Mouse (Mus musculus) kidney, postnatal 0 days (tissue): ENCODE results near the gene Ralb. TPM values are rescaled to one million over a fixed set of nuclear protein-coding genes. Genes with fewer than 3 reads are reported as not detected.

Source experiments
- ATAC-seq: fragments of 200-750 bp; cut with Nextera tagmentation; replicated peaks from 2 replicates; pipeline ENCODE4 v1.8.0; 2017; ENCODE audit warnings: low read depth, moderate number of reproducible peaks, moderate TSS enrichment, moderate library complexity; ENCODE audit not compliant: low FRiP score
- DNase-seq: peaks from one replicate; pipeline ENCODE4 v3.0.0-alpha.2; 2016; ENCODE audit warnings: low spot score
- H3K27ac ChIP-seq: fragments of 300-500 bp; sonication (generic); 2 replicates; pipeline ENCODE4 v1.5.1; 2014; ENCODE audit warnings: mild to moderate bottlenecking
- H3K27me3 ChIP-seq: fragments of 300-500 bp; sonication (generic); 2 replicates; pipeline ENCODE4 v1.6.1; 2014; ENCODE audit warnings: low read length, mixed read lengths; ENCODE audit not compliant: insufficient read depth
- H3K36me3 ChIP-seq: fragments of 300-500 bp; sonication (generic); 2 replicates; pipeline ENCODE4 v1.6.1; 2014; ENCODE audit warnings: low read length, mixed read lengths; ENCODE audit not compliant: insufficient read depth
- H3K4me1 ChIP-seq: fragments of 300-500 bp; sonication (generic); replicated peaks from 2 replicates; pipeline ENCODE4 v1.6.1; 2014; ENCODE audit warnings: antibody characterized with exemption, low read length, mixed read lengths; ENCODE audit not compliant: insufficient read depth
- H3K4me2 ChIP-seq: fragments of 300-500 bp; sonication (generic); 2 replicates; pipeline ENCODE4 v1.6.1; 2014; ENCODE audit warnings: mild to moderate bottlenecking, low read length, moderate library complexity, mixed read lengths
- H3K4me3 ChIP-seq: fragments of 300-500 bp; sonication (generic); replicated peaks from 2 replicates; pipeline ENCODE4 v1.5.1; 2014; ENCODE audit warnings: low read depth, low read length
- H3K9ac ChIP-seq: fragments of 300-500 bp; sonication (generic); 2 replicates; pipeline ENCODE4 v1.6.1; 2014; ENCODE audit warnings: low read depth, low read length
- H3K9me3 ChIP-seq: fragments of 300-500 bp; sonication (generic); replicated peaks from 2 replicates; pipeline ENCODE4 v1.6.1; 2016; ENCODE audit warnings: low read length, inconsistent platforms, mixed read lengths
- CTCF ChIP-seq: IDR thresholded peaks from 2 replicates; pipeline ENCODE4 v1.5.1; 2016; ENCODE audit warnings: antibody characterized with exemption, low read depth, mild to moderate bottlenecking, moderate library complexity
- WGBS: fragments of 180-500 bp; shearing (Covaris S2); extraction: QIAGEN DNeasy Blood & Tissue Kit; methylation state at CpG from one replicate; pipeline ENCODE4 v1.1.7; 2014; 5-methylcytosine and 5-hydroxymethylcytosine counted together
- polyA plus RNA-seq: library from polyadenylated mRNA; unstranded; fragments of >200 nt; fragmentation: Nextera tagmentation; extraction: Ambion mirVana; gene quantifications from 2 replicates; pipeline ENCODE4 v1.2.1, GENCODE M21; 2015

Ralb gene
- 129 and 141 TPM in 2 replicates for polyA plus RNA-seq

- 0 out of 2 replicates have a peak, but pooled peaks cover 5% of the 10 kb centered on the region for H3K36me3 ChIP-seq
These were observed at the start of gene Ralb for GRCm38 (mm10) chr1:119504260-119505062. Gene Ralb, minus strand, starts transcription at chr1:119504794.

GRCm38 (mm10) chr1:119551651-119552050, 47.1 kb upstream of the Ralb start:
- H3K27me3 ChIP-seq, result no peaks in the 10 kb centered on the region
- WGBS, result 100% methylated on average over 1 of the region's 1 CpGs
- H3K27ac ChIP-seq, result no peak overlapping the region
- no peak overlapping the region for H3K4me3 ChIP-seq
- no peak overlapping the region for H3K9ac ChIP-seq
- H3K36me3 ChIP-seq, result peaks cover 25% of the 10 kb centered on the region; the same call in 1 of the 2 replicates
- ATAC-seq (no peak), DNase-seq (no peak)
- H3K4me1 ChIP-seq, result no peaks in the 10 kb centered on the region
- no peak for TF ChIP-seq CTCF
- H3K4me2 ChIP-seq, result no peak overlapping the region
- H3K9me3 ChIP-seq, result no peaks in the 10 kb centered on the region

More at GRCm38 (mm10) chr1:119504260-119505062, at the start of gene Ralb:
- WGBS, result under 1% methylated on average over 57 of the region's 57 CpGs
- Histone ChIP-seq H3K4me1 (peaks cover 17% of the 10 kb centered on the region), H3K4me3 (peak within 1 kb of the TSS; percentile 66), H3K27ac (peak within 1 kb of the TSS; percentile 87), H3K9me3 (no peaks in the 10 kb centered on the region), H3K27me3 (no peaks in the 10 kb centered on the region), H3K4me2 (peak within 1 kb of the TSS; percentile 70), H3K9ac (peak within 1 kb of the TSS; percentile 68)
- DNase-seq (peak; percentile 100), ATAC-seq (peak; percentile 98)
- TF ChIP-seq CTCF, result no peak

- TF ChIP-seq CTCF, result no peak
- H3K4me1 ChIP-seq, result no peaks in the 10 kb centered on the region
- DNase-seq (no peak), ATAC-seq (no peak)
- H3K4me2 ChIP-seq, result no peak overlapping the region
- H3K36me3 ChIP-seq, result peaks cover 18% of the 10 kb centered on the region; the same call in 1 of the 2 replicates
- no peaks in the 10 kb centered on the region for H3K9me3 ChIP-seq
- no peak overlapping the region for H3K27ac ChIP-seq
- H3K4me3 ChIP-seq, result no peak overlapping the region
- no peak overlapping the region for H3K9ac ChIP-seq
- 82% methylated on average over 2 of the region's 2 CpGs for WGBS
- H3K27me3 ChIP-seq, result no peaks in the 10 kb centered on the region
These were observed 45.5 kb upstream of the Ralb start for GRCm38 (mm10) chr1:119550064-119550463.

- Histone ChIP-seq H3K27me3 (no peaks in the 10 kb centered on the region), H3K36me3 (peaks cover 14% of the 10 kb centered on the region; the same call in 1 of the 2 replicates), H3K4me2 (no peak overlapping the region), H3K4me3 (no peak overlapping the region), H3K9ac (no peak overlapping the region), H3K9me3 (no peaks in the 10 kb centered on the region), H3K27ac (no peak overlapping the region), H3K4me1 (no peaks in the 10 kb centered on the region)
- no peak for TF ChIP-seq CTCF
- WGBS, result 91% methylated on average over 7 of the region's 7 CpGs
- DNase-seq (no peak), ATAC-seq (no peak)
These were observed 44.7 kb upstream of the Ralb start for GRCm38 (mm10) chr1:119549327-119549689.

- H3K36me3 ChIP-seq, result peaks cover 14% of the 10 kb centered on the region; the same call in 1 of the 2 replicates
- WGBS, result 61% methylated on average over 7 of the region's 7 CpGs
- no peak overlapping the region for H3K4me3 ChIP-seq
- no peaks in the 10 kb centered on the region for H3K9me3 ChIP-seq
- ATAC-seq (0 out of 2 replicates have a peak, but pooled peaks have one; percentile 40), DNase-seq (peak; percentile 90)
- no peak overlapping the region for H3K4me2 ChIP-seq
- TF ChIP-seq CTCF, result peak; percentile 88
- no peak overlapping the region for H3K9ac ChIP-seq
- H3K27me3 ChIP-seq, result no peaks in the 10 kb centered on the region
- no peaks in the 10 kb centered on the region for H3K4me1 ChIP-seq
- H3K27ac ChIP-seq, result no peak overlapping the region
These were observed 44.2 kb upstream of the Ralb start for GRCm38 (mm10) chr1:119548668-119549326.

- Histone ChIP-seq H3K27me3 (no peaks in the 10 kb centered on the region), H3K4me2 (no peak overlapping the region), H3K36me3 (peaks cover 9% of the 10 kb centered on the region; the same call in 1 of the 2 replicates), H3K27ac (no peak overlapping the region), H3K4me1 (no peaks in the 10 kb centered on the region), H3K9me3 (no peaks in the 10 kb centered on the region), H3K9ac (no peak overlapping the region), H3K4me3 (no peak overlapping the region)
- TF ChIP-seq CTCF, result no peak
- ATAC-seq (no peak), DNase-seq (no peak)
- 91% methylated on average over 3 of the region's 3 CpGs for WGBS
These were observed 41.9 kb upstream of the Ralb start for GRCm38 (mm10) chr1:119546490-119546889.
